Mouse (Mus musculus): ENCODE measurements around the gene Gria2.

GRCm38 (mm10) chr3:80694965-80695364, 107.7 kb downstream of the Gria2 start:
- TF ChIP-seq CTCF (conservative IDR thresholded peaks at IDR 0.05; ENCODE audit: low read length) = no peak
- TF ChIP-seq NANOG (IDR thresholded peaks at IDR 0.05; ENCODE audit: borderline replicate concordance, low read length) = no peak

Data from E14TG2a.4 (cell line).